Mouse (Mus musculus): ENCODE data around the gene Cxxc4.

- TF ChIP-seq CTCF (IDR thresholded peaks at IDR 0.05; ENCODE audit: borderline replicate concordance, insufficient read depth, low read length): no peak
- no peak for TF ChIP-seq POLR2A (IDR thresholded peaks at IDR 0.05; ENCODE audit: low read depth, low read length)
These were observed 46.2 kb upstream of the Cxxc4 start for GRCm38 (mm10) chr3:134190046-134190445.

All from embryonic fibroblast, embryonic 13.5 days (primary cell).